In genomic region chr17:16951092-16952016, GRCm38 (mm10) we compare ENCODE assay signal across 8 mouse cellular contexts.
DNase-seq lines count a peak whose midpoint lies in the region; ATAC-seq lines count a peak whose summit lies in the region.
"Not testable (repeated sequence)": the region's sequence is repeated elsewhere in the genome, so short reads cannot be mapped to it uniquely, and the experiment has no call there.

No protein-coding gene starts in this region.

- peak overlapping the region; percentile 58 for H3K4me3 ChIP-seq in heart, embryonic 10.5 days
- peak overlapping the region; percentile 60 for H3K4me3 ChIP-seq in kidney, embryonic 15.5 days (replicated peaks)

- H3K9ac ChIP-seq in kidney, embryonic 15.5 days, result peak overlapping the region; percentile 38; the same call in 1 of the 2 replicates

- WGBS in heart, embryonic 10.5 days, result 2% methylated on average over 25 of the region's 26 CpGs
- WGBS in kidney, embryonic 15.5 days, result 4% methylated on average over 25 of the region's 26 CpGs

- H3K4me1 ChIP-seq in heart, embryonic 10.5 days; kidney, embryonic 15.5 days: not testable (repeated sequence)

- H3K36me3 ChIP-seq in heart, embryonic 10.5 days; kidney, embryonic 15.5 days: not testable (repeated sequence)

- H3K27ac ChIP-seq in heart, embryonic 10.5 days, result peak overlapping the region; percentile 79
- peak overlapping the region; percentile 82 for H3K27ac ChIP-seq in kidney, embryonic 15.5 days

- not testable (repeated sequence) for H3K27me3 ChIP-seq in heart, embryonic 10.5 days (ENCODE audit: insufficient read depth, poor library complexity, severe bottlenecking); kidney, embryonic 15.5 days

- H3K9me3 ChIP-seq in heart, embryonic 10.5 days; kidney, embryonic 15.5 days (replicated peaks): not testable (repeated sequence)

- ATAC-seq in erythroblast, adult 5-6 weeks (replicated peaks; ENCODE audit: low FRiP score, poor library complexity, severe bottlenecking), result peak; percentile 100
- peak; percentile 100 for ATAC-seq in kidney, embryonic 15.5 days (replicated peaks; ENCODE audit: low FRiP score)
- ATAC-seq in monocyte, adult 5-6 weeks (replicated peaks; ENCODE audit: insufficient number of reproducible peaks, low FRiP score, low TSS enrichment, poor library complexity, severe bottlenecking), result peak; percentile 100

- peak; percentile 80 to 81 for DNase-seq in B cell, adult 2 months
- DNase-seq in brain, adult 2 months (ENCODE audit: low read depth, low spot score), result peak; percentile 98
- DNase-seq in heart, embryonic 10.5 days (ENCODE audit: low spot score), result peak; percentile 97
- peak; percentile 83 for DNase-seq in liver
- DNase-seq in spleen, postnatal 4 days (ENCODE audit: low spot score in 2 of 2), result peak; percentile 76 to 80

- peak overlapping the region; percentile 49 for H3K4me2 ChIP-seq in kidney, embryonic 15.5 days

Comparison
In these comparisons a context has a peak if more than half of its experiments do, and no peak if none do; other contexts are left out.
1. Peak in every context shown above with its lines: DNase-seq, ATAC-seq, H3K4me3 ChIP-seq and H3K27ac ChIP-seq.